Mouse (Mus musculus) intestine, embryonic 15.5 days (tissue): ENCODE measurements at regions not wholly inside any gene's neighbourhood (a gene's known extent, or its start where the extent isn't known, plus 50 kb on each side); places are given as distances from the start of the nearest gene placed in this dataset.

Source experiments
- ATAC-seq: fragments of 200-750 bp; cut with Nextera tagmentation; 2 replicates; pipeline ENCODE4 v1.8.0; 2017; ENCODE audit warnings: moderate TSS enrichment, moderate library complexity
- H3K27ac ChIP-seq: fragments of 300-500 bp; sonication (generic); 2 replicates; pipeline ENCODE4 v1.5.1; 2015; ENCODE audit warnings: mild to moderate bottlenecking, inconsistent platforms
- H3K27me3 ChIP-seq: fragments of 300-500 bp; sonication (generic); replicated peaks from 2 replicates; pipeline ENCODE4 v1.6.1; 2015; ENCODE audit warnings: inconsistent platforms
- H3K36me3 ChIP-seq: fragments of 300-500 bp; sonication (generic); 2 replicates; pipeline ENCODE4 v1.6.1; 2015; ENCODE audit warnings: inconsistent platforms
- H3K4me1 ChIP-seq: fragments of 300-500 bp; sonication (generic); replicated peaks from 2 replicates; pipeline ENCODE4 v1.6.1; 2015; ENCODE audit warnings: inconsistent platforms
- H3K4me2 ChIP-seq: fragments of 300-500 bp; sonication (generic); replicated peaks from 2 replicates; pipeline ENCODE4 v1.6.1; 2015; ENCODE audit warnings: mild to moderate bottlenecking, inconsistent platforms
- H3K4me3 ChIP-seq: fragments of 300-500 bp; sonication (generic); replicated peaks from 2 replicates; pipeline ENCODE4 v1.5.1; 2015; ENCODE audit warnings: inconsistent platforms
- H3K9ac ChIP-seq: fragments of 300-500 bp; sonication (generic); 2 replicates; pipeline ENCODE4 v1.6.1; 2015; ENCODE audit warnings: inconsistent platforms
- H3K9me3 ChIP-seq: fragments of 300-500 bp; sonication (generic); 2 replicates; pipeline ENCODE4 v1.6.1; 2016; ENCODE audit warnings: inconsistent platforms
- WGBS: fragments of 180-500 bp; shearing (Covaris S2); methylation state at CpG from one replicate; pipeline ENCODE4 v1.1.7; 2015; 5-methylcytosine and 5-hydroxymethylcytosine counted together

DNA sequence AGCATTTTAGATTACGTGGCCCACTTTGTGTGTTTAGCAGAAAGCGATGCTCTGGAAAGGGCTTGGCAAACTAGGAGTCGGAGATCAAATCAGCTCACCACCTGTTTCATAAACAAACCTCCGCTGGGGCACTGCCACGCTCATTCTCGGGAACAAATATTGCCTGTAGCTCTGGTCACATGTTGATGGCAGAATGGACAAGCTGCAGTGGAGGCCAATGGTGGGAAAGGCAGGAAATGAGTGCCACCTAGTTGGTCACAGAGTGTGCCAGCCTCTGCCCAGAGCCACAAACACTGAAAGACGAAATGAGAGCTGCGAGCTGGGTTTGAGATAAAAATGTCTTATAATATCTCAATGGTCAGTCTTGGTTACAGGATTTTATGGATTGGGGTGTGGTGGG lies 259.2 kb upstream of the Csf3r start:
- H3K4me3 ChIP-seq = no peak overlapping the region
- no peak overlapping the region for H3K27ac ChIP-seq
- no peaks in the 10 kb centered on the region for H3K4me1 ChIP-seq
- H3K9ac ChIP-seq = no peak overlapping the region
- H3K36me3 ChIP-seq = no peaks in the 10 kb centered on the region
- H3K4me2 ChIP-seq = no peak overlapping the region
- no peaks in the 10 kb centered on the region for H3K27me3 ChIP-seq
- WGBS = 76% methylated on average over 8 of the region's 8 CpGs
- ATAC-seq = no peak
- no peaks in the 10 kb centered on the region for H3K9me3 ChIP-seq

GRCm38 (mm10) chr4:125777126-125777525 lies 247.2 kb upstream of the Csf3r start:
- Histone ChIP-seq H3K36me3 (no peaks in the 10 kb centered on the region), H3K4me3 (no peak overlapping the region), H3K4me2 (no peak overlapping the region), H3K9ac (no peak overlapping the region), H3K27ac (no peak overlapping the region), H3K27me3 (0 out of 2 replicates have a peak, but pooled peaks cover 8% of the 10 kb centered on the region), H3K4me1 (no peaks in the 10 kb centered on the region), H3K9me3 (no peaks in the 10 kb centered on the region)
- WGBS = 83% methylated on average over 4 of the region's 4 CpGs
- no peak for ATAC-seq

DNA sequence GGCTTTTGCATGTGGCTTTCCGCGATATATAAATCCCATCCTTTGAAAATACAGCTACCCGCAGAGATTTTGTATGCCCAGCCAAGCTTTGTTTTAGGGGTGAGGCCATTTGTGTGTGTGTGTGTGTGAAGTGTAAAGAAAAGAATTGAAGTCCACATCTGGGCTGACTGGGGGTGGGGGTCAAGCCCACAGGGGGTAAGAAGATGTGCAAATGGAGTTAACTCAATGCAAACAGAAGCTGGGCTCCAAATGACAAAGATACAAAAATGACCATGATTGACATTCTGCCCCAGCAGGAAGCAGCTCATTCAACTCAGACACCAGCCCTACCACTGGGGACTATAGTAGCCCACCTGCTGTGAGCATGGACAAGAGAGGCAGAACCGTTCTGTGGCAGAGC lies 244.2 kb upstream of the Csf3r start:
- 0 out of 2 replicates have a peak, but pooled peaks cover 8% of the 10 kb centered on the region for H3K27me3 ChIP-seq
- no peak overlapping the region for H3K9ac ChIP-seq
- no peaks in the 10 kb centered on the region for H3K9me3 ChIP-seq
- H3K4me1 ChIP-seq = no peaks in the 10 kb centered on the region
- H3K4me3 ChIP-seq = no peak overlapping the region
- 58% methylated on average over 4 of the region's 4 CpGs for WGBS
- H3K4me2 ChIP-seq = no peak overlapping the region
- no peaks in the 10 kb centered on the region for H3K36me3 ChIP-seq
- no peak for ATAC-seq
- H3K27ac ChIP-seq = no peak overlapping the region

GRCm38 (mm10) chr4:125780921-125781487 lies 243.3 kb upstream of the Csf3r start:
- WGBS = 14% methylated on average over 12 of the region's 12 CpGs
- Histone ChIP-seq H3K27me3 (0 out of 2 replicates have a peak, but pooled peaks cover 8% of the 10 kb centered on the region), H3K9me3 (no peaks in the 10 kb centered on the region), H3K4me3 (no peak overlapping the region), H3K27ac (no peak overlapping the region), H3K36me3 (no peaks in the 10 kb centered on the region), H3K9ac (no peak overlapping the region), H3K4me1 (no peaks in the 10 kb centered on the region), H3K4me2 (no peak overlapping the region)
- ATAC-seq = no peak

DNA sequence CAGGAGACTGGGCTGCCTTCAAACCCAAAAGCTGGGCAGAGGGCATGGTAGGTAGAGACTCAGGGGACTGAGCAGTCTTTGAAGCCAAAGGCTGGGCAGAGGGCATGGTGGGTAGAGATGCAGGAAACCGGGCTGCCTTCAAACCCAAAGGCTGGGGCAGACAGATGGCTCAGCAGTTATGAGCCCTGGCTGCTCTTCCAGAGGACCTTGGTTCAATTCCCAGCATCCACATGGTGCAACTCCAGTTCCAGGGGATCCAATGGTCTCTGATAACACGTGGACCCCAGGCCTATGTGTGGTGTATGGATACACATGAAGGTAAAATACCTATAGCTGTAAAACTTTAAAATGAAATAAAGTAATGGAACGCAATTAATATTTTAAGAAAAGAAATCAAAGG lies 242.0 kb upstream of the Csf3r start:
- Histone ChIP-seq H3K4me1 (no peaks in the 10 kb centered on the region), H3K4me2 (no peak overlapping the region), H3K9ac (no peak overlapping the region), H3K27ac (no peak overlapping the region), H3K36me3 (no peaks in the 10 kb centered on the region), H3K27me3 (0 out of 2 replicates have a peak, but pooled peaks cover 8% of the 10 kb centered on the region), H3K4me3 (no peak overlapping the region), H3K9me3 (no peaks in the 10 kb centered on the region)
- 66% methylated on average over 3 of the region's 3 CpGs for WGBS
- ATAC-seq = no peak

- no peak overlapping the region for H3K4me2 ChIP-seq
- 20% methylated on average over 3 of the region's 3 CpGs for WGBS
- no peaks in the 10 kb centered on the region for H3K9me3 ChIP-seq
- no peaks in the 10 kb centered on the region for H3K36me3 ChIP-seq
- H3K27me3 ChIP-seq = 0 out of 2 replicates have a peak, but pooled peaks cover 5% of the 10 kb centered on the region
- H3K4me3 ChIP-seq = no peak overlapping the region
- no peaks in the 10 kb centered on the region for H3K4me1 ChIP-seq
- H3K9ac ChIP-seq = no peak overlapping the region
- ATAC-seq = no peak
- no peak overlapping the region for H3K27ac ChIP-seq
These were observed 238.3 kb upstream of the Csf3r start for GRCm38 (mm10) chr4:125786083-125786482.

DNA sequence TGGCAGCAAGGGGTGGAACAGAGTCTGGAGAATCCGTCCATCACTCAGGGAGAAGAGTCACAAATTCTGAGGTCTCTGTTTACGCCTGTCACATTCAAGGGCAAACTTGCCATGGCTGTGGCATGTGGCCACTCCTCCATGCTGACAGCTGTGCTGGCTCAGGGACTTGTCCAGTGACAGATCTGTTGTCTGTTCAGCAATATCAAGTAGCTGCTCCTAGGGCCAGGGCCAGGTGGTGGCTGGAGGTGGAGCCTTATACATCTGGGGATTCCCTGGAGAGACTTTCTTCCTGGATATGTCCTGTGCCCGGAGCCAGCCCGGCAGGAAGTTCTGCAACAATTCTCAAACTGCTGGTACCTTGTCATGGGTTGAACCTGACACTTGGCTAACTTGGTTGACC lies 229.7 kb upstream of the Csf3r start:
- no peaks in the 10 kb centered on the region for H3K9me3 ChIP-seq
- no peaks in the 10 kb centered on the region for H3K36me3 ChIP-seq
- no peak overlapping the region for H3K27ac ChIP-seq
- WGBS = 69% methylated on average over 4 of the region's 4 CpGs
- H3K4me1 ChIP-seq = no peaks in the 10 kb centered on the region
- H3K4me2 ChIP-seq = no peak overlapping the region
- no peak for ATAC-seq
- no peak overlapping the region for H3K9ac ChIP-seq
- no peaks in the 10 kb centered on the region for H3K27me3 ChIP-seq
- H3K4me3 ChIP-seq = no peak overlapping the region

DNA sequence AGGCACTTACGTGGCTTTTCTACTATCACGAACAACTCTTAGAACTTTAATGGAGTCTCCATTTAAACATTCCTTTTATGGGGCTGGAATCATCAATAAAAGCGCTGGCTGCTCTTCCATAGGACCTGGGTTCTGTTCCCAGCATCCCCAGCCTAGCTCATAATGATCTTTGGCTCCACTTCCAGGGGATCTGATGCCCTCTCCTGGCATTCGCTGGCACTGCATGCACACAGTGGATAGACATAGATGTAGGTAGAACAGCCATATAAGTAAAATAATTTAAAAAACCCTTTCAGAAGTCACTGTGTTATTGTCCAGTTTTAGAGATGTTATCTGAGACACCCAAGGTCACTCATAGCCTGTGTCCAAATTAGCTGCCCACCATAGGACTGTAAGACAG lies 216.4 kb upstream of the Csf3r start:
- Histone ChIP-seq H3K4me3 (no peak overlapping the region), H3K27ac (no peak overlapping the region), H3K27me3 (no peaks in the 10 kb centered on the region), H3K36me3 (no peaks in the 10 kb centered on the region), H3K9ac (no peak overlapping the region), H3K4me1 (no peaks in the 10 kb centered on the region), H3K4me2 (no peak overlapping the region), H3K9me3 (no peaks in the 10 kb centered on the region)
- WGBS = 89% methylated on average over 4 of the region's 4 CpGs
- no peak for ATAC-seq

- Histone ChIP-seq H3K4me3 (no peak overlapping the region), H3K9ac (no peak overlapping the region), H3K27ac (no peak overlapping the region), H3K4me1 (no peaks in the 10 kb centered on the region), H3K9me3 (no peaks in the 10 kb centered on the region), H3K4me2 (no peak overlapping the region), H3K36me3 (no peaks in the 10 kb centered on the region), H3K27me3 (no peaks in the 10 kb centered on the region)
- no peak for ATAC-seq
- 16% methylated on average over 9 of the region's 9 CpGs for WGBS
These were observed 214.8 kb upstream of the Csf3r start for GRCm38 (mm10) chr4:125809446-125810108.

GRCm38 (mm10) chr4:125810247-125810646 lies 214.1 kb upstream of the Csf3r start:
- Histone ChIP-seq H3K9ac (no peak overlapping the region), H3K9me3 (no peaks in the 10 kb centered on the region), H3K4me3 (no peak overlapping the region), H3K27me3 (no peaks in the 10 kb centered on the region), H3K4me2 (no peak overlapping the region), H3K4me1 (no peaks in the 10 kb centered on the region), H3K27ac (no peak overlapping the region), H3K36me3 (no peaks in the 10 kb centered on the region)
- WGBS = 63% methylated on average over 8 of the region's 8 CpGs
- ATAC-seq = no peak

DNA sequence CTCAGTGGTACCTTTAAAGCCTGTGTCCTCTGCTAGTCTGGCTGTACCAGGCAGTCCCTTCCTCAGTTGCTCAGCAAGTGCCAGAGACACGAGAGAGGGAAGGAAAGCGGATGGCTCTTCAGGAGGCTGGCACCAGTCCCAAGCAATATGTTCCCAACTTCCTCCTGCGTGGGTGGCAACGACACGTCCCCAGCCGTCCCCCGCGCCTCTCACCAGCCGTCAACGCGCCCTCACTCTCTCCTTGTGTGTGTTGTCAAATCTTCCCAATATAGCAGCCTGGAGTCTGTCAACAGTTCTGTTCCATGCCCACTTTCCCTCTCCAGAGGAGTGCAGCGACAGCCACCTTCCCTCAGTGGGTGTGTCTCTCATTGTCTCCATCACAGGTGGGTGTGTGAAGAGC lies 210.0 kb upstream of the Csf3r start:
- no peak for ATAC-seq
- H3K4me2 ChIP-seq = no peak overlapping the region
- 80% methylated on average over 12 of the region's 12 CpGs for WGBS
- no peaks in the 10 kb centered on the region for H3K9me3 ChIP-seq
- no peaks in the 10 kb centered on the region for H3K27me3 ChIP-seq
- no peaks in the 10 kb centered on the region for H3K4me1 ChIP-seq
- no peaks in the 10 kb centered on the region for H3K36me3 ChIP-seq
- no peak overlapping the region for H3K27ac ChIP-seq
- H3K4me3 ChIP-seq = no peak overlapping the region
- H3K9ac ChIP-seq = no peak overlapping the region

- H3K4me1 ChIP-seq = no peaks in the 10 kb centered on the region
- no peak overlapping the region for H3K9ac ChIP-seq
- ATAC-seq = no peak
- 25% methylated on average over 3 of the region's 3 CpGs for WGBS
- H3K9me3 ChIP-seq = no peaks in the 10 kb centered on the region
- H3K36me3 ChIP-seq = no peaks in the 10 kb centered on the region
- no peak overlapping the region for H3K4me3 ChIP-seq
- H3K27me3 ChIP-seq = 0 out of 2 replicates have a peak, but pooled peaks cover 2% of the 10 kb centered on the region
- no peak overlapping the region for H3K27ac ChIP-seq
- no peak overlapping the region for H3K4me2 ChIP-seq
These were observed 209.1 kb upstream of the Csf3r start for GRCm38 (mm10) chr4:125815276-125815675.

DNA sequence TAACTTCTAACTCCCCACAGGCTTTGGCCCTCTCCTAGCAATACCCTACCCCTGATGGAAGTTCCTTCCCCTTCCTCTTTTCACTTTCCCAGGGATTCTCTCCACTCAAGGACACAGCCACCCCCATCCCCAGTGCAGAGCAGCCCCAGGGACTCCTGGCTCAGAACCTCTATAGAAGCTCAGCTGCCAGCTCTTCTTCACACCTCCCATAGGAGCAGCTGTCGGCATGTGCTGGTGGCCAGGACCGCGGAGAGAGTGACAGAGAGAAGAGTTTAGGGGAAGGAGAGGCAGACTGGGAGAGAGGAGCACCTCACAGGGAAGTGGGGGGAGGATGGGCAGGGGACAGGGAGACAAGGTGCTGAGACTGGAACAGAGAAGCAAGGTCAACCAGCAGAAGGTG lies 199.8 kb upstream of the Csf3r start:
- no peaks in the 10 kb centered on the region for H3K36me3 ChIP-seq
- no peak overlapping the region for H3K4me3 ChIP-seq
- no peak overlapping the region for H3K4me2 ChIP-seq
- 0 out of 2 replicates have a peak, but pooled peaks cover 3% of the 10 kb centered on the region for H3K27me3 ChIP-seq
- H3K9ac ChIP-seq = no peak overlapping the region
- H3K9me3 ChIP-seq = no peaks in the 10 kb centered on the region
- WGBS = 17% methylated on average over 3 of the region's 3 CpGs
- no peaks in the 10 kb centered on the region for H3K4me1 ChIP-seq
- no peak overlapping the region for H3K27ac ChIP-seq
- no peak for ATAC-seq
